Mouse (Mus musculus): Measurements from ENCODE around the gene Cnp. TPM values are rescaled to one million over a fixed set of nuclear protein-coding genes. Genes with fewer than 3 reads are reported as not detected.

Gene Cnp
- polyA plus RNA-seq, 1 experiment: 138 TPM

DNA sequence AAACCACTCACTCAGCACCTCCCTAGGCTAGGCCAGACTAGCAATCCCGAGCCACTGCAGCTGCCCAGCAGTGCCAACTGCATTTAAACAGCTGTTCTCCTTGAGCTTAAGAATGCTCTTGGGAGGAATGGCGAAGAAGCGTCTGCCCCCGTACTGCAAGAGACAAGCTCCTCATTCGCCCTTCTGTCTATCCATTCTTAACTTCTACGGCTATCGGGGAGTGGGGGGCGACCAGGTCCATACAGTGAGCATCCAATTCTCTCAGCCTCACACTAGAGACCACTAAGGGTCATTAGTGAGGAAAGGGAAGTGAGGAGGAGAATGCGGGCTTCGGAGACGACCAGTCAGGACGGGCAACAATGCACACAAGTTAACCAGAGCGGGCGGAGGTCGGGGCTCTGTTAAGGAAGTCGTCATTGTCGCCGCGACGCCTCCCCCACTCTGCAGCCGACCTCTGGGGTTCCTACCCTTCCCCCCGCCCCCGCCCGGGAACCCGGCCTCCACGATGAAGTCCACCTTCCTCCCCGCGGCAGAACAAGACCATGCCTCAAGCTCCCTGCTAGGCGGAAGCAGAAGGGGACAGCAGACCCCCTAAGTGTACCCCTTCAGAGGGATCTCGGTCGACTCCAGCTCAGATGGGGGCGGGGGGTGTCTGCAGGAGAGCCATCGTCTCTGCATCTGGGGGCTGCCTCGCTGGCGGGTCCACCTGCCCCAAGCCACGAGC lies 44.2 kb downstream of the Cnp start, which contains the start of gene Nkiras2:
Nkiras2 (plus strand) TSS at position 484 of the 724 bp plus-strand sequence.
- DNase-seq: peak; percentile 80
- WGBS: under 1% methylated on average over 36 of the region's 36 CpGs
- Histone ChIP-seq H3K4me3 (ENCODE audit: control insufficient read depth, insufficient read depth, low read length) (peak within 1 kb of the TSS; percentile 62), H3K27me3 (ENCODE audit: control insufficient read depth, insufficient read depth, low read length) (no peaks in the 10 kb centered on the region), H3K4me1 (replicated peaks; ENCODE audit: control insufficient read depth, insufficient read depth, low read length) (peaks cover 11% of the 10 kb centered on the region), H3K27ac (ENCODE audit: control insufficient read depth, insufficient read depth, low read length) (peak within 1 kb of the TSS; percentile 78), H3K36me3 (ENCODE audit: control insufficient read depth, insufficient read depth, low read length) (no peaks in the 10 kb centered on the region)
- TF ChIP-seq POLR2A (IDR thresholded peaks at IDR 0.05; ENCODE audit: control insufficient read depth, extremely low read depth, insufficient read depth, low read length, poor library complexity) (peak; percentile 34; the same call in 1 of the 2 replicates), CTCF (IDR thresholded peaks at IDR 0.05; ENCODE audit: borderline replicate concordance, control insufficient read depth, extremely low read depth, insufficient read depth, low read length, poor library complexity) (no peak)

- Histone ChIP-seq H3K27me3 (ENCODE audit: control insufficient read depth, insufficient read depth, low read length) (no peaks in the 10 kb centered on the region), H3K4me1 (replicated peaks; ENCODE audit: control insufficient read depth, insufficient read depth, low read length) (peaks cover 14% of the 10 kb centered on the region), H3K36me3 (ENCODE audit: control insufficient read depth, insufficient read depth, low read length) (no peaks in the 10 kb centered on the region), H3K4me3 (ENCODE audit: control insufficient read depth, insufficient read depth, low read length) (peak overlapping the region; percentile 62), H3K27ac (ENCODE audit: control insufficient read depth, insufficient read depth, low read length) (peak overlapping the region; percentile 66)
- WGBS: under 1% methylated on average over 40 of the region's 40 CpGs
- peak; percentile 97 for DNase-seq
- TF ChIP-seq CTCF (IDR thresholded peaks at IDR 0.05; ENCODE audit: borderline replicate concordance, control insufficient read depth, extremely low read depth, insufficient read depth, low read length, poor library complexity) (peak; percentile 60; the same call in 1 of the 2 replicates), POLR2A (IDR thresholded peaks at IDR 0.05; ENCODE audit: control insufficient read depth, extremely low read depth, insufficient read depth, low read length, poor library complexity) (peak; percentile 73)
These were observed 44.8 kb downstream of the Cnp start for GRCm38 (mm10) chr11:100619485-100619975.

DNA sequence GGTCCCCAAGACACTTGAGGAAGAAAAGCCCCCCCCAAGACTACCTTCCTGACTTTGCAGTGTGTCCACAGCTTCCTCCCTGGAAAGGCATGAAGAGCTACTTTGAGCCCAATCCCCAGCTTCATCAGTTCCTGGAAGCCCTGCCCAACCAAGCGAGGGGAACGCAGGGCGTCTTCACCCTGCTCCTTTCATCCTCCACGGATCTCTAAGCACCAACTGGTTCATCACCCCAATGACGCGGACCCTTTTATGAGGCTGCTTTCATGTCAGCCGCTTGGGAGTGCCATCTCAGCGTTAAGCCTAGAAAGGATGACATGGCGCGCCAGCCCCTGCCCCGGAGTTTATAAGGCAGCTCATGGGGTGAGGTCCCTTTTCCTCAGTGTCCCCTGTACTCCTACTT lies 45.3 kb downstream of the Cnp start, which contains the start of gene Dnajc7:
Dnajc7 (minus strand) TSS at position 187 of the 400 bp plus-strand sequence.
- no peaks in the 10 kb centered on the region for H3K36me3 ChIP-seq (ENCODE audit: control insufficient read depth, insufficient read depth, low read length)

GRCm38 (mm10) chr11:100622714-100623113 lies 48.0 kb downstream of the Cnp start:
- H3K4me1 ChIP-seq (replicated peaks; ENCODE audit: control insufficient read depth, insufficient read depth, low read length): peaks cover 21% of the 10 kb centered on the region
- no peaks in the 10 kb centered on the region for H3K27me3 ChIP-seq (ENCODE audit: control insufficient read depth, insufficient read depth, low read length)
- under 1% methylated on average over 24 of the region's 24 CpGs for WGBS
- H3K27ac ChIP-seq (ENCODE audit: control insufficient read depth, insufficient read depth, low read length): peak overlapping the region; percentile 70
- DNase-seq: peak; percentile 94
- peak overlapping the region; percentile 89 for H3K4me3 ChIP-seq (ENCODE audit: control insufficient read depth, insufficient read depth, low read length)
- TF ChIP-seq CTCF (IDR thresholded peaks at IDR 0.05; ENCODE audit: borderline replicate concordance, control insufficient read depth, extremely low read depth, insufficient read depth, low read length, poor library complexity) (peak; percentile 88), POLR2A (IDR thresholded peaks at IDR 0.05; ENCODE audit: control insufficient read depth, extremely low read depth, insufficient read depth, low read length, poor library complexity) (peak; percentile 65; the same call in 1 of the 2 replicates)
- no peaks in the 10 kb centered on the region for H3K36me3 ChIP-seq (ENCODE audit: control insufficient read depth, insufficient read depth, low read length)

More for the DNA sequence above, 45.3 kb downstream of the Cnp start, which contains the start of gene Dnajc7:
- H3K27ac ChIP-seq (ENCODE audit: control insufficient read depth, insufficient read depth, low read length): peak within 1 kb of the TSS; percentile 66
- no peak for TF ChIP-seq CTCF (IDR thresholded peaks at IDR 0.05; ENCODE audit: borderline replicate concordance, control insufficient read depth, extremely low read depth, insufficient read depth, low read length, poor library complexity)
- TF ChIP-seq POLR2A (IDR thresholded peaks at IDR 0.05; ENCODE audit: control insufficient read depth, extremely low read depth, insufficient read depth, low read length, poor library complexity): no peak
- peak within 1 kb of the TSS; percentile 62 for H3K4me3 ChIP-seq (ENCODE audit: control insufficient read depth, insufficient read depth, low read length)
- DNase-seq: no peak
- peaks cover 14% of the 10 kb centered on the region for H3K4me1 ChIP-seq (replicated peaks; ENCODE audit: control insufficient read depth, insufficient read depth, low read length)
- no peaks in the 10 kb centered on the region for H3K27me3 ChIP-seq (ENCODE audit: control insufficient read depth, insufficient read depth, low read length)
- WGBS: 8% methylated on average over 11 of the region's 11 CpGs

DNA sequence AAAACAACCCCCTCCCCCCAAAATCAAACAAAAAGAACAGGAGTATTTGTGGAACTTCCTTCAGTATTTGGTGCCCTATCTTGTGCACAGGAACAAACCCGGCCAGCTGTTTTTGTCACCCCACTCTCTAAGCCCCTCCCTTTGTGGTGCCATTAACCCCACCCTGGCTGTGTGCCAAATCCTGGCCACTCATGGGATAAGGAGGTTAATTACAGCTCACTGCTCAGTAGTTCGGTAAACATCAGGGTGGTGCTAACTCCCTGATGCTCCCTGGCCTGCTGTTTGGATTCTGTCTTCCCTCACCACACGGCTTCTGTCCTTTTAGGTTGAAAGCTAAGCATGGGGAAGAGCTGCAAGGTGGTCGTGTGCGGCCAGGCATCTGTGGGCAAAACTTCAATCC lies 49.2 kb downstream of the Cnp start:
- Histone ChIP-seq H3K27me3 (ENCODE audit: control insufficient read depth, insufficient read depth, low read length) (no peaks in the 10 kb centered on the region), H3K36me3 (ENCODE audit: control insufficient read depth, insufficient read depth, low read length) (no peaks in the 10 kb centered on the region), H3K27ac (ENCODE audit: control insufficient read depth, insufficient read depth, low read length) (no peak overlapping the region), H3K4me3 (ENCODE audit: control insufficient read depth, insufficient read depth, low read length) (no peak overlapping the region), H3K4me1 (replicated peaks; ENCODE audit: control insufficient read depth, insufficient read depth, low read length) (peaks cover 21% of the 10 kb centered on the region)
- TF ChIP-seq POLR2A (IDR thresholded peaks at IDR 0.05; ENCODE audit: control insufficient read depth, extremely low read depth, insufficient read depth, low read length, poor library complexity): no peak
- TF ChIP-seq CTCF (IDR thresholded peaks at IDR 0.05; ENCODE audit: borderline replicate concordance, control insufficient read depth, extremely low read depth, insufficient read depth, low read length, poor library complexity): no peak
- no peak for DNase-seq
- WGBS: 61% methylated on average over 5 of the region's 5 CpGs

DNA sequence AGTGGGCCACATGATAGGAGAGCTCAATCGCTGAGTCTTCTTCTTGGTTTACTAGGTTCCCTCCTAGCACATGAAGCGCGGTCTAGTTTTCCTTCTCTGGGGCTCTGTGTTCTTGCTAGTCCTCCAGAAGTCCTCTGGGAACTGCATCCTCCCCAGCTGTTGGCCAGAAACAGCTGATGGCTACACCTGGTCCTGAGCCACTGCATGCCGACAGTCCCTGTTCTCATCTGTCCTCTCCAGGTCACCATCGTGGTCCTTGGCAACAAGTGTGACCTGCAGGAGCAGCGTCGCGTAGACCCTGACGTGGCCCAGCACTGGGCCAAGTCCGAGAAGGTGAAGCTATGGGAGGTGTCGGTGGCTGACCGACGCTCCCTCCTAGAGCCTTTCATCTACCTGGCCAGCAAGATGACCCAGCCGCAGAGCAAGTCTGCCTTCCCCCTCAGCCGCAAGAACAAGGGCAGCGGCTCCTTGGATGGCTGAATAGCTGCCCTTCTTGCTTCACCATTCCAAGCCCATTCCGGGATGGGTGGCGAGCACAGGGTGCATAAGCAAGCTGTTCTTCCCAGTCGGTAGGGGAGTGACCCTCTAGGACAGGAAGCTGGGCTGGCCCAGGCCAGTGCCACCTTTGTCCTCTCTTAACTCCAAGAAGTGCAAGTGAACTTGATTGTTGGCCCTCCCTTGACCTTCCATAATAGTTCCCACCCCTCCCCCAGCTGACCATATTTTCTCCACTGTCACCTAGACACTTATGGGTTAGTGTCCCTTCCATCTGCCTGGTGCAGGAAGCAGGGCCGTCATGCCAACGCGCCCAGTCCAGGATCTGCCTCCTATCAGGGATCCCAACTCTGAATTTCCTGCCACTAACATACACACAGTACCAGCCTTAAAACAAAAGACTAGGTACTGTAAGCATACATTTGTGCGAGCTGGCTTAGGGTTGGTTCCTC lies 51.3 kb downstream of the Cnp start:
- Histone ChIP-seq H3K27me3 (ENCODE audit: control insufficient read depth, insufficient read depth, low read length) (no peaks in the 10 kb centered on the region), H3K36me3 (ENCODE audit: control insufficient read depth, insufficient read depth, low read length) (no peaks in the 10 kb centered on the region), H3K27ac (ENCODE audit: control insufficient read depth, insufficient read depth, low read length) (no peak overlapping the region), H3K4me3 (ENCODE audit: control insufficient read depth, insufficient read depth, low read length) (no peak overlapping the region), H3K4me1 (replicated peaks; ENCODE audit: control insufficient read depth, insufficient read depth, low read length) (peaks cover 16% of the 10 kb centered on the region)
- TF ChIP-seq POLR2A (IDR thresholded peaks at IDR 0.05; ENCODE audit: control insufficient read depth, extremely low read depth, insufficient read depth, low read length, poor library complexity) (no peak), CTCF (IDR thresholded peaks at IDR 0.05; ENCODE audit: borderline replicate concordance, control insufficient read depth, extremely low read depth, insufficient read depth, low read length, poor library complexity) (no peak)
- no peak for DNase-seq
- 97% methylated on average over 23 of the region's 23 CpGs for WGBS
